Mouse (Mus musculus) CH12.LX (cell line): ENCODE results near the gene Ptchd1.

Experiments used
- EP300 ChIP-seq: IDR thresholded peaks from 2 replicates; pipeline ENCODE4 v1.6.1; 2011; ENCODE audit warnings: low read length, improper control_type of control experiment
- MAZ ChIP-seq: IDR thresholded peaks from 2 replicates; pipeline ENCODE4 v1.6.1; 2012; ENCODE audit warnings: low read depth, mild to moderate bottlenecking, inconsistent platforms, low read length, improper control_type of control experiment, moderate library complexity

DNA sequence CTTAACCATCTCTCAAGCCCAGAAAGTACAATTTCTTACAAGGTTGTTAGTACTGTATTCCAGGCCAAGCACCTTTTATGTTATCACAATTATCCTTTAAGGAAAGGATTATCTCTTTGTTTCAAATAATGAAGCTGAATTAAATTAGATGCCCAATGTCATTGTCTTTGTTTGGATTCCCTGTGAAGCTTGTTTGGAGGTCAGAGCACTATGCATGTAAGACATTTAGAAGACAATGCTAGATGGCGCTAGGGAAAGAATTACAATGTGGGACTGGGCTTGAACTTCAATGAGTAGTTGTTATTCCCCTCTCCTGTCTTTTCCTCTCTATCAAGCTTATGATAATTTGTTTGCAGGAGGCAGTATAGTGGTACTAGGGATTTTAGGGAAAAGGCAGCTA lies 28.9 kb downstream of the Ptchd1 start:
- TF ChIP-seq MAZ (no peak), EP300 (no peak)
